Mouse (Mus musculus) bone marrow, adult 2 months (tissue): ENCODE results near the gene Ak6.

Experiments
- CTCF ChIP-seq: fragments of 200-500 bp; IDR thresholded peaks from 2 replicates; pipeline ENCODE4 v1.5.1; 2011; ENCODE audit warnings: low read length, control low read depth; ENCODE audit not compliant: control insufficient read depth, insufficient read depth
- POLR2A ChIP-seq: fragments of 200-500 bp; IDR thresholded peaks from 2 replicates; pipeline ENCODE4 v1.6.1; 2011; ENCODE audit warnings: low read depth, mild to moderate bottlenecking, control low read depth, low read length, borderline replicate concordance; ENCODE audit not compliant: control insufficient read depth

DNA sequence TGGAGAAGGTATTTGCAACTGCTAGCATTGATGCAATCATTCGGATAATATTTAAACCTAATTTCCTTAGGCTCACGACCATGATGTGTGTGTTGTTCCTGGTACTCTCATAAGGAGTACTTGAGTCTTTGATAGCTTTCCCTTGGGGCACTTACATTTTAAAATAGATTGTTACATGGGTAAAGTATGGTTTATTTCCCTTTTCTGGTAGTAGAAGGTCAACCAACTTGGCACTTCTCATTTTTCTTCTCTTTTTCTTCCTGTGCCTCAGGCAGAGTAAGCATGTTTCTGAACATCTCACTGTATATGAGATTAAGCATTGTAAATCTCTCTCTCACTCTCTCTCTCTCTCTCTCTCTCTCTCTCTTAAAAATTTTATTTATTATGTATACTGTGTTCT is 32.1 kb downstream of the Ak6 start:
- no peak for TF ChIP-seq CTCF
- no peak for TF ChIP-seq POLR2A
